Mouse (Mus musculus) liver, adult (tissue): ENCODE measurements around the gene Cyp2c69.
"Not testable (repeated sequence)": the region's sequence is repeated elsewhere in the genome, so short reads cannot be mapped to it uniquely, and the experiment has no call there.

Experiments
- GATA4 ChIP-seq: IDR thresholded peaks from 2 replicates; pipeline ENCODE4 v1.6.1; 2014; ENCODE audit warnings: mild to moderate bottlenecking, low read length; ENCODE audit not compliant: insufficient replicate concordance

Gene Cyp2c69

DNA sequence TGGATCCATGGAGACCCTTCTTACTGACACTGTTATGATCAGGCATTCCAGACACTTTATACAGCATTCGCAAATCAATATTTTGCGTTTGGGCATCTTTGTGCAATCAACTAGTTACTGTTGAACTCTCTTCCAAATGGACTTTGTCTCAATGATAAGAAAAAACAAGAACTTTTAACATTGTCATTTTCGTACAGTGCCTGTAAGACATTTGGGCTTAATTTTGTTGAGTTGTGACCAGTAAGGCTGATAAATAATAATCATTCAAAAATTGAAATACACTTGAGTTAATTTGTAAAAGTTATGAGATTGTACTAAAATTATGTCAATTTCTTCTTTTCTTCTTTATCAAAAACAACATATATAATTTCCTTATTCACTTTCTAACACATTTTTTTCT lies at the start of gene Cyp2c69:
Gene Cyp2c69 (minus strand): TSS at position 101 of the 400 bp plus-strand sequence.
- TF ChIP-seq GATA4, result not testable (repeated sequence)

DNA sequence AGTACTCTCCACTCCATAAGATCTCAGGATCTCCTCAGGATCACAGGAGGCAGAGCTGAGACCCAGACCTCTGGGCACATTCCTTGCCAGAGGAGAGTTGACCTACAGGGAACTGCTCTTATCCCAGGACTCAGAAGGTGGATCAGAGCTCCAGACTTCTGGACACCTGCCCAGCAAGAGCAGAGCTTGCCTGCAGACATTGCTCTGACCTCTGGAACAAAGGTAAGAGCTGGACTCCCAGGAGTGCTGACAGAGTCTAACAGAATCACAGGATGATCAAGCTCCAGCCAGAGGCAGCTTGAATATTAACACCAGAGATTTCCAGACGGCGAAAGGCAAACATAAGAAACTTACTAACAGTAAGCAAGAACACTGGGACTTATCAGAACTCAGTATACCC lies 48.8 kb upstream of the Cyp2c69 start:
- no peak for TF ChIP-seq GATA4

DNA sequence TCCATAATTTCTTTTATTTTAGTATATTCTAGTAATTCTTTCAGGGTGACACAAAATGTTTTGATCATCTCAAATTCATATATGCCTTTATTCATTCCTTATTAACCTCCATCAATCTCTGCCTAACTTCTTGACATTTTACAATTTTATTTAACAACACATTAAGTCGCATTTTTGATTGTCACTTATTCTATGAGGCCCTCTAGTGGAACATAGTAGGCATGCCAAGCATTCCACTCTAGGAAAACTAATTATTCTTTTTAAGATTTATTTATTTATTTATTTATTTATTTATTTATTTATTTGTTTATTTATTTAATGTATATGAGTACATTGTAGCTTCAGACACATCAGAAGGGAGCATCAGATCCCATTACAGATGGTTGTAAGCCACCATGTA lies 43.4 kb upstream of the Cyp2c69 start:
- no peak for TF ChIP-seq GATA4

DNA sequence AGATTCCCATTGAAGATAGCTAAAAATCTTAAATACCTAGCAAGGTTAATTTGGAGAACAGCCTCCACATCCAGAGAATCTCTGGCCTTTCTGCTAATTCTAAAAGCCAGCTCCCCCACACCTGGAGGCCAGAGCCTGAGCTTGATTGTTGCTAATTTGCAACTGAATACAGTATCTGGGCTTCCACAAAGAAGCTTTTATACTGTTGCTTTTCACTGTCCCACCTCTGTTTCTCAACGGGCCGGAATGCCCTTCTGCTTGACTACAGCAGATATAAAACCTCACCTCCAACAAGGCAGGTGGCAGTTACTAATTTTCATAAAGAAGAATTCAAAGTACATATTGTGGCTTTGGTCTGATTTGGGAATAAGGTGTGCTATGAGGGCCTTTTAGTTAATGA lies 15.1 kb upstream of the Cyp2c69 start:
- no peak for TF ChIP-seq GATA4

DNA sequence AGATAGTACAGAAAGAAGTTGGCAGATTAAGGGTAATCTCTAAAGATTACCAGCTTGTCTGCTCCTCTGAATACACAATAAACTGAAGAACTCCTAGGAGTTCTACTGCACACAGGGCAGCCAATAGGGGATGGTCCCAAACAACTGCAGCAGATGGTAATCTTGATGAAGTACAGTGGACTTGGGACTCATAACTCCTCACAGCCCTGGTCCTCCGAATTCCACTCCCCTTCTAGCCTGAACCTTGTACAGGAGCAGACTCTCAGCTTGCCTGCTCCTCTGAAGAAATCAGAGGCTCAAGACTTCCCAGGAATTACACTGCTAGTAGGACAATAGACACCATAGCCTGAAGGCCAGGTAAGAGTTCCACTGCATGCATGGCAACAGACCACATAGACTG lies 20.5 kb downstream of the Cyp2c69 start:
- no peak for TF ChIP-seq GATA4

DNA sequence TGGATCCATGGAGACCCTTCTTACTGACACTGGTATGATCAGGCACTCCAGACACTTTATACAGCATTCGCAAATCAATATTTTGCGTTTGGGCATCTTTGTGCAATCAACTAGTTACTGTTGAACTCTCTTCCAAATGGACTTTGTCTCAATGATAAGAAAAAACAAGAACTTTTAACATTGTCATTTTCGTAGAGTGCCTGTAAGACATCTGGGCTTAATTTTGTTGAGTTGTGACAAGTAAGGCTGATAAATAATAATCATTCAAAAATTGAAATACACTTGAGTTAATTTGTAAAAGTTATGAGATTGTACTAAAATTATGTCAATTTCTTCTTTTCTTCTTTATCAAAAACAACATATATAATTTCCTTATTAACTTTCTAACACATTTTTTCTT lies 73.9 kb downstream of the Cyp2c69 start, which contains the start of gene Cyp2c40:
Gene Cyp2c40 (minus strand): TSS at position 101 of the 400 bp plus-strand sequence.
- not testable (repeated sequence) for TF ChIP-seq GATA4
